Mouse (Mus musculus) heart, postnatal 14 days (tissue): ENCODE results near the gene M1ap. TPM values are rescaled to one million over a fixed set of nuclear protein-coding genes. Genes with fewer than 3 reads are reported as not detected.

Source experiments
- DNase-seq, 2 experiments: peaks; one replicate each; pipeline ENCODE4 v3.0.0; 2021 to 2022
- intact Hi-C: fragments of 180-260 bp; cut with DNase I; formaldehyde crosslinking; loops from one replicate; pipeline ENCODE4 v1.15.1; 2025
- total RNA-seq, 2 experiments: library from RNA; stranded (reverse); gene quantifications; 2 replicates each; pipeline ENCODE4 v1.2.3; 2021

Gene M1ap
- total RNA-seq, 2 experiments from 2014 or later = 0.14 TPM; not detected in 1

DNA sequence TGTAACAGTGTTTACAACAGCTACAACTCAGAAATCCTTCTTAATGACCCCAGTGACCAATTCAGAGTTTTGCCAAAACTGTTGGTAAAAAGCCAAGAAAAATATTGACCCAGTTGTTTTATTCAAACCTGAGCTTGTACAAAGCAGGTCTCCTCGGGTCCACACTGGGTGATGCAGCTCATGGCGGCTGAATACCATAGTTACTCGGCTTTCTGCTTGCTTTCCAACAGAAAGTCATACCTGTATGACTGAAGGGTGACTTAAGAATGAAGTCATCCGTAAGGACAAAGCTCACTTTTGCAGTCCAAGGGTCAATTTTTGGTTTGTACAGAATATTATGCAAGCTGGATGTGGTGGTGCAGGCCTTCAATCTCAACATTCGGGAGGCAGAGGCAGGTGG is 19.1 kb upstream of the M1ap start:
- no peak for DNase-seq
- intact Hi-C loops = no loop called here

DNA sequence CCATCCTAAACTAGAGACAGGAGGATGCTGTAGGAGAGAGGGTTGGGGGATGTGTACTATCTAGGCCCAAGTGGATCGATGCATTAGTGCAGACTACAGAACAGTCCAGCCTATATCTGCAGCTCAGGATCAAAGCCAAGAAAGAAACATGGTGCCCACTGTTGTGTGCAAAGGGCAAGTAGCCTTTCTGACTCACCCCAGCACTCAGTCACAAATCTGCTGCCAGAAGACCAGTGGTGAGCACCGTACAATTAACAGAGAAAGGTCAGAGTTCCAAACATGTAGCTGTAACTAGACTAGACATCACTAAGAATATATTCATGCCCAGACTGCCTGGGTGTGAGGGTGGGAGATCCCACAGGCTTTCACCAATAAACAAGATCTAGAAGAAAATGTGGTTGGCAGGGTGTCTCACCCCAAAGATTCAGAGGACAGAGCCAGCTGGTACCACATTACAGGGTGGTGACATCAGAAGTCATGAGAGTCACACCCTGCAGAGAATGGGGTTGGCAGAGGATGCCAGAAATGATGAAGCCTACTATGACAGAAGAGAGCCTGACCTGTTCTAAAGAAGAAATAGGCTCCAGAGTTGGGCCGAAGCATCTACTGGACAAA is 12.0 kb upstream of the M1ap start:
- intact Hi-C loops = no loop called here
- no peak for DNase-seq

DNA sequence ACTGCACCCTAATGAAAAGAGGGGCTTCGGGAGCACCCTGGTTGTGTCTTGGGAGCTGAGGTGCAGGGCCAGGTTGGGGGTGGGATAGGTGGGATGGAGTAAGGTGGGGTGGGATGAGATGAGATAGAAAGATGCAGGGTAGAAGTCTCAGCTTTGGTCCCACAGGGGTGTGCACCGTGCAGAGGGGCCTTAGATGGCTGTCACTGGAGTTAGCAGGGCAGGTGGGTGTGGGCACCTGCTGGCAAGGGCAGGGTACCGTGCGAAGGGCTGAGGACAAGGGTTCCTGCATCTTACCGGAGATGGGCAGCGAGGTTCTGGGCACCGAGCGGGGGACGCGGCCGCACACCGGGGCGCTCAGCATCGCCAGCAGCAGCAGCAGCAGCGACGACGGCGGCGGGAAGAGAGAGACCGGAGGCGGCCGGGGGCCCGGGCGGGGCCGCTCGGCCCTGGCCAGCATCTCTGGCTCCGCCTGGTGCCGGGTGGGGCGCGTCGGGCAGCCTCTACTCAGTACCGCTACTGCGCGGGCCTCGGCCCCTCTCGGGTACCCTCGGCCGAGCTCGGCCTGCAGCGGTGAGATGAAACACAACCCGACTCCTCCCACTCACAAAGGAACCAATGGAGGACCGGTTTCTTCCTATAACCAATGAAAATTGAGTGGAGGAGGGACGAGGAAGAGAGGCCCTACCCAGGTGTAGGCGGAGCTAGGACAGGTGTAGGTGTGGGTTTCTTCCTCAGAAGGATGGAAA is 7.4 kb upstream of the M1ap start, which contains the start of gene Sema4f:
Gene Sema4f, minus strand, starts transcription at position 603 of the 746 bp plus-strand sequence.
- peak; percentile 16 to 23 for DNase-seq

DNA sequence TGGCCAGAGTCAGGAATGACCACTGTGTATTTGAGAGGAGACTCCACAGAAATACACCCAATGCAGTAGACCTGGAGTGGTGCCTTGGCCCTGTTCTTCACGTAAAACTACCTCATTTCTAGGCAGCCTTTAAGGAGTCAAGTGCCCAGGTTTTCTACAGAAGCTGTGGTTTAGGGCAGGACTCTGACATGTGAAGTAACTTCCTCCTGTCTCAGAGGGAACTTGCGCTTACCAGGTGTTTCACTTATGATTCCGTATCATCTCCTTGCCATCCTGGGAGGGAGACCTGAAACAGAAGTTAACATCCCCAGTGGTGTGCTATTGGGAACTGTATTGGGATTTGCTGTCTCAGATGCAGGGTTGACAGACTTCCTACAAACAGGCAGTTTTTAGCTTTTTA is 5.9 kb upstream of the M1ap start:
- intact Hi-C loops = no loop called here
- DNase-seq = no peak

More for the DNA sequence above, 7.4 kb upstream of the M1ap start, which contains the start of gene Sema4f:
- intact Hi-C loops = no loop called here

DNA sequence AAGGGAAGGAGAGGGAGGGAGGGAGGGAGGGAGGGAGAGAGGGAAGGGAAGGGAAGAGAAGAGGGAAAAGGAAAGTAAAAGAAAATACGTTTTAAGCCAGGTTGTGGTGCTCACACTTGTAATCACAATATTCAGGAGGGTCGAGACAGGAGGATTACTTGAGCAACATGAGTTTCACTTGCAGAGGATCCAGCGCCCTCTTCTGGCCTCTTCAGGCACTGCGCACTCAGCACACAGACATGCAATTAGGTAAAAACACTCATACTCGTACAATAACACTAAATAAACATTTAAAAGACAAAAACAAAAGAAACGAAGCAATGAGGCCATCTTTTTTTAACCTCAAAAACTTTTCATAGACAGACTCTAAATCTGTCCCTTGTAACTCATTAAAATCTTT is 952 bp upstream of the M1ap start:
- DNase-seq = no peak
- intact Hi-C loops = no loop called here

DNA sequence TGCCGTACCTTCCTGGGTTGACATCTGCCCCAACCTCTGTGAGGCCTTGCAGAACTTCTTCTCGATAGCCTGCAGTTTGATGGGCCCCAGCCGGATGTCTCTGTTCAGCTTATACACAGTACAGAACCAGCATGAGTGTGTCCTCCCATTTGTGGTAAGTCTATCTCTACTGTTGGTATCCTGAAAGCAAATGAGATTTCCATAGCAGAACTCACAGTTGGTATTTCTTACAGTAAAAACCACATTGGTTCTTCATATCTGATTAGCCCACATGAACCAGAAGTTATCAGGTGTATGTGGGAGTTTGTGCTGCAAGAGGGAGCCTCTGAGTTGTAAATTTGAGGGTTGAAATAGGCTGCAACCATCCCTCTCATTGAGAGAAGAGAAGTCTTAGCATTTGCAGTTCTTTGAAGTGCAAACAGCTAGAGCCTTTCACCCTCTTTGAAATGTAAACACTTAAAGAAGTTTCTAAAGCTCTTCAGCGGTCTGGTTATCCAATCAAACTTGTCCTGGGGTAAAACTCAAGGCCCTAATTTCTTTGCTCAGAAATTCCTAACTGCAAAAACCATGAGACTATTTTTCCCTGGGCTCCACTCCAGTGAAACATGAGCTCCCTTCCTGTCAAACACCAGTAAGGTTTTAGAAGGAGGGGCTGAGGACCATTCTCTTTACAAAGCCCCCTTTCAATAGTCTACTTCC is 10.0 kb downstream of the M1ap start:
- no peak for DNase-seq
- intact Hi-C loops = no loop called here

DNA sequence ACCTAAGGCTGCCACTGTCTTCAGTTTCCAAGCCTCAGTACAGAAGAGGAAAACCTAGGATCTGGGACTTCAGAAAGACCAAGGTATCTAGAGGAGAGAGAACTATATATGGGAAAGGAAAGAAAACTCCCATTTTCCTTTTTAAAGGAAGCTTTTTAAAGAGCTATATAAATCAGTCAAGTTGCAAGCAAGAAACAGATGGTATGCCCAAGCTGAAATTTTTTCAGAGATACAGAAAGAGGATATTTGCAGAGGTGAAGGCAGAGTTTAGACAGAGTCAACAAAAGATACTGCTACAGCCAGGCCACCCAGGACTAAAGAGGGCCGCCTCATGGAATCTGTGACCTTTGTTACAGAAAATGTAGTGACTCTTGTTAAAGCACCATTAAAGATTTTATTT is 15.0 kb downstream of the M1ap start:
- DNase-seq = no peak
- intact Hi-C loops = no loop called here

DNA sequence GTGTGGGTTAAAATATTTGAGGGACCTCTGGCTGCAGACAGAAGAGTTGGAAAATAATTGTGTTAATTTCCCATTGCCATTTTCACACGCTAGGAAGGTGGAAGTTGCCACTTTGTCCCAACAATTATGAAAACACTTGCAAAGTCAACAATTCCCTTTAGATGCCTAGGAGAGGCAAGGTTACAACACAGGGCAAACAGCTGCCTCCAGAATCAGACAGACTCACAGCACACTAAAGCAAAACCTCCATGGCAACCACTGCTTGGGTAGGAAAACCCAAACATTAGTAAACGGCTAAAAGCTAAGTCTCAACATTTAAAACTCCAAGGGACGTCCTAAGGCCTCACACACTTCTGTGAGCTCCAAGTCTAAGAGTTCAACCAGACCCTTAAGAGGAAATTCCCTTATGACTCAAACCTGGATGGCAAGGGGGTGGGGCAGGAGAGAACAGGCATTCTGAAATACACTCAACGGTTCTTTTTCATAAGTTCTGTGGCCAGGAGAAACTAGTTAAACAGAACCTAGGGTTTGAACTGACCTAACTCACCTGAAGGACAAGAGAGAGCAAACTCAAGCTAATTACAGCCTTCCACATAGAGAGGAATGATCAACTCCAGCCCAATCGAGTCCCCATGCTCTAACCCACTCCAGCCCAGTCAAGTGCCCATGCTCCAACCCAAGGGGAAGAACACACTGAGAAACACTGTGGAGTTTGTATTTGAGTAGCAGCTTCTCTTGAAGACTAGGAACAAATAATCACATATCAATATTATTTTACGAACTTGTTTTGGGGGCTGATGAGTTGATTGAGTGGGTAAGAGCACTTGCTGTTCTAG is 22.8 kb downstream of the M1ap start:
- intact Hi-C loops = loop anchor here (2.0 to 10.0 kb wide), 4 partner anchors 53 to 985 kb away; no protein-coding TSS in a partner anchor
- no peak for DNase-seq

DNA sequence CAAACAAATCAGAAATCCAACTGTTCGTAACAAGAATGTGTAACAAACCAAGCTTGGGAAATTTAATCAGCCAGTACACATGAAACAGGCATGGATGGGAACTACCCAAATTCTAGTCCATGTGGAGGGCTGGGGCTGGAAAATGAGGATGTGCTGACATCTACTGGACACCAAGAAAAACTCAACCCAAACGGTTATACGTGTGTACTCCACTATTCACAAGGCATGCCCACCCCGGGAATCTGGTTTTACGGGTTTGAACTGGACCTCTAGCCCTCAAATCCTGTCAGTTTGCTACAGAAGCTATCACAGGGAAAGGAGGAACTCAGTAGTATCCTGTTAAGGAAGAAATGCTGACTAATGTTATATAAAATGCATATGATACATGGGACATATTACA is 24.3 kb downstream of the M1ap start:
- intact Hi-C loops = loop anchor here (2.0 to 10.0 kb wide), 4 partner anchors 54 to 986 kb away; no protein-coding TSS in a partner anchor
- DNase-seq = peak; percentile 35 to 53

DNA sequence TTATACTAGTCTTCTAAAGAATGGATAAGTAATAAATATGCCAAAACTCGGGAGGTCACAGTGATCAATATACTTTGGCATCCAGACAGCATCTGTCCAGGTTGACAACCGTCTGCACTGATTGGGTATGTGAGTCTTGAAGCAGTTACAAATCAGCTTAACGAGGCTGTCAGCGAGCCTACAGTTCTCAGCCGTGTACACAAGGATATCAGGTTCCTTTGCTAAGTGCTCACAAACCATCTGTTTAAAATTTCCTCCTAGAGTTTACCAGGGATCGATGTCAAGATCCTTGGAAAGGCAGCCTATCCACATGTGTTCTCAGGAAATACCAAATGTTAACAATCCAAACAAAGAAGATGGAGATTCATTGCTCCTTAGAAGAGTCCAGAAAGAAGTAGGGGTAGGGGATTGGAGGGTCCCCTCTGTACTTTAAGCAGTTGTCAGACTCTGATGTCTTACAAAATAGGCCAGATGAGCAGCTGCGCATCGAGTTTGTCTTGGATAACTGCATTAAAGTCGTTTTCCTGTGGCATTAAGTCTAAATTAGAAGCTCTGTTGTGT is 40.8 kb downstream of the M1ap start:
- DNase-seq = no peak
- intact Hi-C loops = no loop called here

DNA sequence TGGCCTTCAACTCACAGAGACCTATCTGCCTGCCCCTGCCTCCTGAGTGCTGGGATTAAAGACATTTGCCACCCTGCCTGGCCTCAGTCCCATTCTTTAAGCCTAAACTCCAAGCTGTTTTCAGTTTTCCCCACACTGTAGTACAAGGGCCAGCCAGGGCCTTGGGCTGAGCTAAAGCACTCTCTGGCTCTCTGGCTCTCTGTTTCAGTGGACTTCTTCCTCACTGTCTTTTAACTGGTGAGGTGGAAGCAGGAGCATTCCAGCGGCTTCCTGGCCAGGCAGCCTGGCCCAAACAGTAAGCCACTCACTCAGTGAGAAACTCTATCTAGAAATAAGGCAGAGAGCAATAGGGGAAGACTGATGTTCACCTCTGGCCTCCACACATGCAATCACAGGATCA is 47.0 kb downstream of the M1ap start:
- no peak for DNase-seq
- intact Hi-C loops = loop anchor here (10.0 kb wide), 1 partner anchor 281 kb away; no protein-coding TSS in a partner anchor

DNA sequence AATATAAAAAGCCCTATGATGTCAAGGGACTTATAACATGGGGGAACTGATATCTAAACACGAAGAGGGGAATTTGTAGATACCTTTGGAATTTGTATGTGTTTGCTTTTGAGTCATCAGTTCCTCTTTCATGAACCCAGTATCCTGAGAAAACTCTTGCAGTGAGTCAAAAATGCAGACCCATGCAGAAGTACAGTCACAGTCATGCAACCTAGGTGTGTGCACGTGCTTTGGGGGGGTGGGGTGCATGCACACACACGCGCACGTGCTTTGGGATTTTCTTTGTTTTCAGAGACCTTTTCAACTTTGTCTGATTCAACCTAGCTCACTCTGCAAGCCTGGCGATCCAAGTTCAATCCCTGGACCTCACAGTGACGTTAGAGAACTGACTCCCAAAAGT is 47.7 kb downstream of the M1ap start:
- no peak for DNase-seq
- intact Hi-C loops = loop anchor here (10.0 kb wide), 1 partner anchor 280 kb away; no protein-coding TSS in a partner anchor

DNA sequence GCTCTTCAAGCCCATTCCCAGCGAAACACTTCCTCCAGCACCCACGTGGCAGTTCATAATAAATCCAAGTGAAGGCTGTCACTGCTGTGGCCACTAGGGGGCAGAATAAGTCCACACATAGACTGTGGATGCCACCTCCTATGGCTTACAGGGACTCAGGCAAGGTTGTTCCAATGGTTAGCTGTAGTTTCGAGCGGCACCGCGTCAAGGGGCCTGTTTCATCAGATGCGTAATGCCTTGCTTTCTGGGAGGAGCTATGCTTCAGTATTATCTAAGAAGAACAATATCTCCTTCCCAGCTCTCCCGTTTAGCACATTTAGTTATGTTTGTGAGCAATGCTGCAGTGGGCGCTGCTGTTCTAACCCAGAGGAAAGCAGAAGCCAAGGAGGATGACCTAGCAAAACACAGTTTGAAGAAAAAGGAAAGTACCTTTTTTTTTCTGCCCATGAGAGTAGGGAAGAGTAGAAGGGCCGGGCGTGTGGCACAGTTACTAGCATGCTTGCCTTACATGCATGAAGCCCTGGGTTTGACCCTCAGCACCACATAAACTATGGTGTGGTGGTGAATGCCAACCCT is 50.1 kb downstream of the M1ap start:
- intact Hi-C loops = loop anchor here (2.0 to 10.0 kb wide), 4 partner anchors 35 to 278 kb away; partner anchors contain the start of genes Dok1 and Loxl3

DNA sequence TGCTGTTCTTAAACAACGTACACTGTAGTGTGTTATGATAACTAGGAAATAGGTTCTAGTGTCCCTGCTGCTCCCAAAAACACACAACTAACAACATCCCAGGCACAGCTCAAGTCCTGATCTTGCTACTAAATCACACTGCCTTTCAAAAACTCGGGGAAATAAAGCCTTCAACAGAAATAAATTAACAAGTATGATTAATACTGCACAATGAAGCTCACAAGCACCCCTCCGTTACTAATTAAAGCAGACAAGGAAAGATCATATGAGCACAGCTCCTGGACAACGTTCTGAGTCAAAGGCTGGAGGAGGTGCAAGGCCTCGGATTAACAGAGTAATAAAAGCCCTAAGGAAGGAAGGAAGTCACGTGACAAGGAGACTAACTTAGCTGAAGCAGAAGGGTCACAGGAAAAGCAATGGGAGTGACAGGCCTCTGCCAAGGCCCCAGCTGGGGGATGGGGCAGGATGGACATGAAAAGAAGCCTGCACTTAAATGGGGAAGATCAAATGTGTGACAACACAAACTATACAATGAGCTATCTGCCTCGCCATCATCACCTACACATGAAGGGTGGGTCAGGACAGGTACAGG is 50.9 kb downstream of the M1ap start:
- intact Hi-C loops = loop anchor here (1.0 to 10.0 kb wide), 6 partner anchors 35 to 277 kb away; partner anchors contain the start of genes Aup1, Ccdc142, Dok1 and Gm42688
- DNase-seq = peak; percentile 35 to 47

More for the DNA sequence above, 50.1 kb downstream of the M1ap start:
- peak; percentile 87 to 92 for DNase-seq

DNA sequence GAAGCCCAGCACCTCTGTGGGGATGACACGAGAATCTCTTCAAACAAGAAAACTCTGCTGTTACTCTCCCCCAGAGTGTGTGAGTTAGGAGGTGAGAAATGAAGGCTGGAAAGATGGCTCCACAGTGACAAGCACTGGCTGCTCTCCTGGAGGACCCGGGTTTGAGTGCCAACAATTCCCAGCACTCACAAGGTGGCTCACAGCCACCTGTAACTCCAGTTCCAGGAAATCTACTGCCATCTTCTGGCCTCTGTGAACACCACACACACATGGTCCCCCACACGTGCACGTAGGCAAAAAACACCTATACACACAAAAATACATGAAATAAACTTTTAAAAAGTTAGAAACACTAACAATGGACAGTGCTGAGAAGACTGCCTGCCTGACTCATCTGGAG is 51.6 kb downstream of the M1ap start:
- intact Hi-C loops = loop anchor here (1.0 to 10.0 kb wide), 4 partner anchors 34 to 276 kb away; partner anchors contain the start of genes Aup1, Ccdc142, Dok1 and Gm42688
- no peak for DNase-seq

DNA sequence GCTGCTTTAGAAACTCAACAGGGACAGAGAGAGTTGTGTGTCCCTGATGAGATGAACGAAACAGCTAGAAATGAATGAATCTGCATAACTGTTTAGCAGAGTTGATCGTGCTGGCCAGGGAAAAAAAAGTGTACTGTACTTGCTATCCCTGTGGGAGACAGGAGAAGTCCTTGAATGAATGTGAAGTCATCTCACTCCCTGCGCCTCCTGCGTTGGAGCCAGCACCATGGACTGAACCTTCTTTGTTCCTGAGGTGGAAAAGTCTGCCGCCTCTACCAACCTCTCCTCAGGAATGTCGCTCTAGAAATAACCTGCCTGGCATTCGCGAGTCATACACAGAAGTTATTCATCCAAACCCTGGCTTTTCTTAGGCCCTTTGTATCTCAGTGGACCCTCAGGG is 53.3 kb downstream of the M1ap start:
- intact Hi-C loops = loop anchor here (5.0 to 10.0 kb wide), 2 partner anchors 32 to 275 kb away; partner anchors contain the start of genes Dok1 and Loxl3
- DNase-seq = no peak

DNA sequence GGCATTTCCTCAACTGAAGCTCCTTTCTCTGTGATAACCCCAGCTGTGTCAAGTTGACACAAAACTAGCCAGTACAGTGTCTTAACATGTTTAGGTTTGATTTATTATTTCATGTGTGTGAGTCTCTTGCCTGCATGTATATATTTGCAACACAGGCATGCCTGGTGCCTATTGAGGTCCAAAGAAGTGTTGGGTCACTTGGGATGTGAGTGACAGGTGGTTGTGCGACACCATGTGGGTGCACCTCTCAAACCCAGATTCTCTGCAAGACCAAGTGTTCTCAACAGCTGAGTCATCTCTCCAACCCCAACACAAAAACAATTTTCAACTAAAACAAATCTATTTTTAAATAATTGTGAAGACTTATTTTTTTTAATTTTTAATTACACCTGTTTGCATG is 56.4 kb downstream of the M1ap start:
- intact Hi-C loops = no loop called here
- DNase-seq = no peak

DNA sequence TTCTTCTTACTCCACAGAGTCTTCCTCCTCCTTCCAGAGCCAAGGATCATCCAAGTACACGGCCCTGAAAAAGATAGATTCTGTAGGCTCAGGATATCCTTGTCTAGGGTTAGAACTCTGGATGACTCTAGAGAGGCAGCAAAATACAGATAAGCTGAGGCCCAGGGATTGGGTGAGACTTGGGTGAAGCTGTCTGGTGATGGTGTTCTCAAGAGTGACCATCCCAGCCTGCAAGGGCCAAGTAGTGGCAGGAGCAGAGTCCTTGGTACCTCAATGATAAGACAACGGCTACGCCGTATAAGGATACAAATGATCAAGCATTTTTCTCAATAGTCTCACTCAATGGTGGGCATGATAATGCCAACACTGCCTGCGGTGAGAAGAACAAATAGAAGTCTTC is 57.1 kb downstream of the M1ap start:
- intact Hi-C loops = no loop called here
- no peak for DNase-seq

DNA sequence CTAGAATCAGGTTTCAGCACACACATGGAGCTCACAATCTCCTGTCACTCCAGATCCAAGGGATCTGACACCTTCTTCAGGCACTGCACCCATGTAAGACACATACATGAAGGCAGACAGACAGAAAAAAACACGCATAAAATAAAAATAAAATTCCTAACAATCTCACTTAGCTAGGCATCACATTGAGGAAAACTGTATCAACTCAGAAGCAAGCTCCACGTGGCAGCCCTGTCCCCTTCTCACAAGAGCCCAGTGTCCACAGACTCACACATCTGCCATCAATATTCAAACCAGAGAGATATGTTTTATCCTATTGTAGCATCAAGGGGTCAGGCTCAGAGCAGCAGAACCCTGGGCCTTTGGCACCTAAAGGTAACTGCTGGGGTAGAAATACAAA is 57.6 kb downstream of the M1ap start:
- no peak for DNase-seq
- intact Hi-C loops = no loop called here
